Mouse (Mus musculus): ENCODE results near the gene S100a2.

The S100a2 gene

DNA sequence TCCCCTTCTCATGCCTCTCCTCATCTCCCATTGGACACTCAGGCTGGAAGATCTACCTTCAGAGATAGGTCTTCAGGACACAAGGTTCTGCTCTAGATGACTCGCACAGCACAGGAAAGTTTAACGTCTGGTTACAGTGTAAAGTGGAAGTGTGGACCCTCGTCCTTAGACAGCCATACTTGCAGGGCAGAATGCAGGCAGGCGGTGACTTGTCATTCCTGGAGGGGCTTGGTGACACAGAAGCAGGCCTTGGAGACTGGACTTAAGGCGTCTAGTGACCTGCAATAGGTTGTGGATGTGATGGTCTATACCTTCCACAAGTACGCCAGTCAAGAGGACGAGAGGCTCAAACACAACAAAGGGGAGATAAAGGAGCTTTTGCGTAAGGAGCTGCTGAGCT, at the start of gene S100a2:
Gene S100a2 (plus strand): TSS at position 301 of the 400 bp plus-strand sequence.
- no peak for DNase-seq

DNA sequence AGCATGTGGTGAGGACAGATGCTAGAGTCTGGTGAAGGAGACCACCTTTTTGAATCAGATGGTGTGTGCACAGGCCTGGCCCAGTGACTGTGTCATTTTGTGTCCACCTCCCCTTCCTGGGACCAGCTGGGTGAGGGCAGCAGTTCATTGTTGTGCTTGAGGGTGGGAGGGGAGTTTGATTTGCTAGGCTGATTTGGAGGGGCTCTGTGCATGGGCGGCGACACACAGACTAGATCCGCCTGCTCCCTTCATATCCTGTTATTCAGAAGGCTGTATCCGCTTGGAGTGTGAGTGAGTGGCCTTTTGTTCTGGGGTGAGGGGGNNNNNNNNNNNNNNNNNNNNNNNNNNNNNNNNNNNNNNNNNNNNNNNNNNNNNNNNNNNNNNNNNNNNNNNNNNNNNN, 49.1 kb upstream of the S100a2 start:
- peak; percentile 98 for DNase-seq

DNA sequence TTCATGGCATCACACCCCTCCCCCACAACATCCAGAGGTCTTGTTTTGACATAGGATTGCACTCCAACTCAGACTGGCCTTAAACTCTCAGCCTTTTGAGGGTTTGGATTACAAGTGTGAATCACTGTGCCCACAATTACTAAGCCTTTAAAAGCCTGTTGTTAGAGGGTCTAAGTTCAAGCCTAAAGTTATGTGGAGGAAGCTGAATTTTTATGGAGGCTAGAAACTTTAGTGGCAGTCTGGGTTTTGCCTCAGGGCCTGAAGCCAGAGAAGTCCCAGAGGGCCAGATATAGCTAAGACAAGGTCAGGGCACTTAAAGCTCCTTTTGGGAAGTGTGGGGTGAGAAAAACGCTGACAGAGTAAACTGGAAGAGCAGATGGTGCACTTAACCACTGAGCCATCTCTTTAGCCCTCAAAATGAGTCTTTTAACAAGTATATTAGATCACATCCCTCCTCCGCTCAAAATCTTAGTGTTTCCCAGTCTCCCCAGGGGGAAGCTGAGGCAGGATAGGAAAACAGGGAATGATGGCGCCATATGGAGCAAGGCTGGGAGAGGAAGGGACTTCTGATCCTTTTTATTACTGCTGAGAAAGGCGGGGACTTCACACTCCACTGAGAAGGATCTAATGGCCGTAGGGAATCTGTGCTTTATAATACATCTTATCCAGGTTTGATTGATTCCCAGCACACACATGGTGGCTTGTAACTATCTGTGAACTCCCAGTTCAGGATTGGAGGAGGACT, 40.2 kb upstream of the S100a2 start:
- DNase-seq, result peak; percentile 88

DNA sequence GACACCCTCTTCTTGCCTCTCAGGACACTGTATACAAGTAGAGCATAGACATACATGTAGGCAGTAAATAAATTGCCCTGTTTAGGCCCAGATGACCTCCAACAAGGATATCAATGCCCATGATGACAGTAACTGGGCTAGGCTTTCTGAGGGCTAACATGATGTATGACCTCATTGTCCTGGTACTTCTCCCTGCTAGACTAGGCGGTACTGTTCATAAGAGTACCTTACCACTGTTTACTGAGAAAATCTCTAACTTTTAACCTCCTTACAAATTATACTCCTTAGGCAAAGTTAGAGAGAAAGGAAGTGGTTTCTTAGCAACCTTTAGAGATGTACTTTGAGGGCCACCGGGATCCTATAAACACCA, 39.6 kb upstream of the S100a2 start:
- peak; percentile 8 for DNase-seq

DNA sequence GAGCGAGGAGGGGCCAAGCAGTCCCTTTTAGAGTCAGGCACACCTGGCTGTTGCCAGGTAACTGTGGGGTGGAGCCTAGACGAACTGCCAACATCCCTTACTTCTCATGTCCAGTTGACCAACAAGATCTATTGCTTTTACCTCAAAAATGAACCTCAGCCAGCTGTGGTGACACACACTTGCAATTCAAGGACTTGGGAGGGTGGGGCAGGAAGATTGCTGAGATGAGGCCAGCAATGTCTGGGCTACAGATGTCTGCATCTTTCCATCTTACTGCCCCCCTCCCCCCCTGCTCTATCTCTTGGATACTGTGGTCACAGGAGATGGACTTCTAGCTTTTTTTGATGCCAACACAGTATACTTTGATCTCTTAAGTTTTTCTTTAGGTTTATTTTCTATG, 37.8 kb upstream of the S100a2 start:
- DNase-seq, result peak; percentile 60

DNA sequence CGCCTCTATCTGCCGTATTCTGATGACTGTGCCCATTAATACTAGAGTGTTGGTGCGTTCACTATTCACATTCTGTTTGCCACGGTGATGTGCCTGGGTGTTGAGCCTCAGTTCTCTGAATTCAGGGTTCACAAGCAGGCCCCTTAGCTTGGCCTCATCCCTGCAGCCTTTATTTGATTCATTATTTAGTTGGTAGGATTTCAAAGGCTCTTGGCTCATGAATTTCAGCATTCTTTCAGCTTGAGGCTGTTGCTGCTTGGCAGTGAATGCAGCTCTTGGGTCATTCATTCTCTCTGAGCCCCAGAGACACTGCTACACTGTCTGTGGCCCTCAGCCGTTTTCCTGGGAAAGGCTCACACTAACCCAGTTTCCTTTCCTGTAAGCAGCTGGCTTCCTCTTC, 34.1 kb upstream of the S100a2 start:
- peak; percentile 92 for DNase-seq

DNA sequence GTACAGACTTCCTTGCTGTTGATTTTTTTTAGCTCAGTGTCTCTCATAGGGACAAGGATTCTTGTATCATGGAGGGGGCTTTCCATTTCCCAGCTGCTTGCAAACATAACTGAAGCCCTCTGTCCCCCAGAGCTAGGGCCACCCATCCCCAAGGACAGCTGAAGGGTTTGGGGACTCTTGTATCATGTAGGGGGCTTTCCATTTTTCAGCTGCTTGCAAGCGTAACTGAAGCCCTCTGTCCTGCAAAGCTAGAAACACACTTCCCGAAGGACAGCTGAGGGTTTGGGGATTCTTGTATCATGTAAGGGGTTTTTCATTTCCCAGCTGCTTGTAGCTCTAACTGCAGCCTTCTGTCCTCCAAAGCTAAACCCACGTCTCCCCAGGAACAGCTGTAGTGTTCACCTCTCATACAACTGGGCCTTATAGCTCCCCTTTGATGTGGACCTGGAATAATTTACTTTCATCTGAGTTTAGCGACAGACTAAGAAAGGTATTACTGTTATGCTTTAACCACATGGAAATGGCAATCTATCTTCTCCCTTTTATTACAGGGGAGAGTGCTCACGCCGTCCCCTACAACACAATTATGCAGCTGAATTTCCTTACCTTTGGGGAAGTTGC, 29.9 kb upstream of the S100a2 start, which contains the start of gene S100a3:
Gene S100a3 (plus strand): TSS at position 571 of the 621 bp plus-strand sequence.
- peak; percentile 27 for DNase-seq

DNA sequence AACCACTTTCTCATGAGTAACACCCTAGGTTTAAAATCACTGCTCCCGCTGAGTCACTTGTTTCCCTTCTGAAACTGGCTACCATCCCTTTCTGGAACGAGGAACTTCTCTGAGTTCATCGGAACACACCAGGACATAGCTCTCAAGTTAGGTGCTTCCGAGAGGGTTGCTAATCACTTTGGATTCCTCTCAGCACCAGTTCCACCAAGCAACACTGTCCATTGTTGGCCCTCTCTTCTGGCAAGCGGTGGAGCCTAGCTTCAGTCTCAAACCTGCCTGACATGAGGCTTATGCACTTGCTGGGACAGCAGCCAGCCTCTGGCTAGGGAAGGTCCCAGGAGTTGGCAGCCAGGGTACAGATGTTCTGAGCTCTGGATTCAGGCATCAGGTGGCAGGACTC, 15.4 kb upstream of the S100a2 start:
- DNase-seq, result peak; percentile 96

DNA sequence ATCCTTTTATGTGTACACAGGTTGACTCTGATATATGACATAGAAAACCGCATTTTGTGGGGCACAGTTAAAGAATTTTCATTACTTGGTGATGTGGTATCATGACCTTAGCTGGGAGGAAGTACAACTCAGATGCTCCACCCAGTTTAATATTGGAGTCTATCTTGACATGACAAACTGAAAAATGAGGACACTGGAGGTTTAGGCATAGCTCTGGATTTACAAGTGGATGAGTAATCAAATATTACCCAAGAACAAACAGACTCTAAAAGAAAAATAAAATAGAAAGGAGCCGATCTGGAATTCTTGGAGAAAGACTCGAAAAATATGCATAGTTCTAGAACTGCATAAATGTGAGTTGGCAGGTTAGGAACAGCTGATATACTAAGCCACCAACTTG, 14.7 kb upstream of the S100a2 start:
- DNase-seq, result no peak

DNA sequence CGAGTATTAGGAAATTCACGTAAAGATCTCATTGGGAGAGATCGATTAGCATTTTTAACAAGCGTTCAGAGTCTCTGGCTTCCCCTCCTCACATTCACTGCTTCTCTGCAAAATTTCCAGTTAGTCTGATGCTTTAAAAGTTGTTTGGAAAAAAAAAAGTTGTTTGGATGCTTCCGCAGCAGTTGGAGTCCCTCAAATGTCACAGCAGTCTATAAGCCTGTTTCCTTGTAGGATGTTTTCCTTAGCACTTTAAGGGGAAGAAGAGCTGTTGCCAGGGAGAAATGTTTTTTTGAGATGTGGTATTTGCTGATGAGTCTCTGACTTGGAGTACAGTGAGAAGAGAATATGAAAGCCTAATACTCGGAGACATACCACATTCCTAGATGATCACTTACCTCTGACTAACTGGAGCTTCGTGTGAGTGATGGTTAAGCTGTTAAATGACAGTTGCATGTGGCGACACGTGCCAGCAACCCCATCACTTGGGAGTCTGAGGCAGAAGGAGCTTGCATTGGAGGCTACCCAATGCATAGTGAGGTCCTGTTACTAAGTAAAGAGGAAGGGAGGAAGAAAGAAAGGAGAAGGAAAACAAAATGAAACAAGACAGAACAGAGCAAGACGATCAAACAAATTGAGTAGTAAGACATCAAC, 13.6 kb upstream of the S100a2 start:
- peak; percentile 68 for DNase-seq

DNA sequence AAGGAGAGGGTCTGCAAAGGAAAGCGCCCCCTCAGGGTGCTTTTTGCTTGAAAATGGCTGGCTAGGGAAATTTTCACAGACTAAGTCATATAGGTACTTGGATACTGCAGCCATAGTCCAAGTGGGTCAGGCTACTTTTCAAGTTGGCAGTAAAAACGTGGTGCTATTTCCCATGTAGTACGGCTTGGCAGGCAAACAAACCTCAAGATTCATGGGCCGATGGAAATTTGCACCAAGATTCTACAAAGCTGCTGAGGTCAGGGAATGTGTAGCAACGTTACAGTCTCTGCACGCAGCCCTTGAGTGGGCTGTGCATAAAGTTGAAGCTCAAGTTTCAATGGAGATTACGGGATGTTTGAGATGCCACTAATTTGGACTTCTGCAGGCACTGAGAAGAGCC, 10.6 kb upstream of the S100a2 start:
- DNase-seq, result peak; percentile 76

DNA sequence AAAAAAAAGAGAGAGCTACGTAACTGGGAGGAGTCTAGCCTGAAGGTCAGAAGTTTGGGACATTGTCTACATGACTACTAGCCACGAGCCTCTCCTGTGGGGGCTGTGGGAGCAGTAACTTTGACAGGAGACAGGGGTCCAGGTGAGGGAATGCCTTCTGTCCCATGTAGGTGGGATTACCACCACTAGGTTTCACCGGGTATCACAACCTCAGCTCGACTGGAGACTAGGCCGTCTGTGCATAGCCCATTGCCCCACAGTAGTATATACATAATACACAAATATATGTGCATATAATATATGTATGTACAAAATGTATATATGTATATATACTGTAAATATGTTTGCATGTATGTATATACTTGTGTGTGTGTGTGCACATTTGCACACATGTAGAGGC, 8.9 kb upstream of the S100a2 start:
- peak; percentile 55 for DNase-seq

DNA sequence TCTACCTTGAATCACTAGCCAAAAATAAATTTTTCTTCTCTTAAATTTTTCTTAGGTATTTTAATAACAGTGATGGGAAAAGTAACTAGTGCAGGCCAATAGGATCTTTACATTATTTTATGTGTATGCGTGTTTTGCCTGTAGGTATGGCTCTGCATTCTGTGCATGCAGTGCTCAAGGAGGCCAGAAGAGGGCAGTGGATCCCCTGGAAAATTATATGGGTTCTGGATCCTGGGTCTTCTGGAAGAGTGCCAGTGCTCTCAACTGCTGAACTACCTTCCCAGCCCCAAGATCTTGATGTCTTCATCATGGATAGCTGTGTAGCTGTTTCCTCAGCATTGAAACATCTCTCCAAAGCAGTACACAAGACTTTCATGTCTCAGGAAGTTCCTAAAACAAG, 7.9 kb upstream of the S100a2 start:
- peak; percentile 73 for DNase-seq

DNA sequence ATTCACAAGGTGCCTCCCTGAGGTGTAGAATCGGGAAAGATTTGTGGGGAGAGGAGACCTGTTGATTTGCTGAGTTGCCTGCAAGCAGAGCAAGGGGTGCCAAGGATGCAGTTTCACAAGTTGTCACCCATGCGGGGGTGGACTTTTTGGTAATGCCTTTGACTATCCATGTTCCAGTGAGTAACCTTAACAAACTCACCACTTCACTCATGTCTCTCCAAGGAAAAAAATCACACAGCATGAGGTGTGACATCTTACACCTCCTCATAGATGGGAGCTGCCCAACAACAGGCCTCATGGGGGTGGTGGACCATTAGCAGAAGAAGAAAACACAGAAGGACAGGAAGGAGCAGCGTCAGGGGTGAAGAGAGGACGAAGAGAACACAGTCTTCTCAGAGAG, 7.5 kb upstream of the S100a2 start:
- DNase-seq, result peak; percentile 79

DNA sequence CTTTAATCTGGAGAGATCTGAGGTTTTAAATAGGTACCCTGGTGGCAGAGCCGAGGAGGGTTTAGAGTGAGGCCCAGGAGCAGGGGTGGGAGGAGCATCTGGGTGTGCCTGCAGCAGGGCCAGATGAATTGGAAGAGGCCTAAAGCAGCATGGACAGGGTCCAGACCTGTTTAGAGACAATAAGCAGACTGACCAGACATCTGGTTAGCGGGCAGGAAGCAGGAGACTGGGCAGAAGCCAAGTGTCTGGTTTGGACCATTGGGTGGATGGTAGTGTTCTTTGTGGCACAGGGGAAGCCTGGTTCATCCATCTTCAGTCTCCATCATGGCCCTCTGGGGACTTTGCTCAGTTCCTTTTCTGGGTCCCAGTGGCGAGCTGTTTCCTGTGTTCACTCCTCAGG, 6.2 kb upstream of the S100a2 start:
- peak; percentile 98 for DNase-seq

DNA sequence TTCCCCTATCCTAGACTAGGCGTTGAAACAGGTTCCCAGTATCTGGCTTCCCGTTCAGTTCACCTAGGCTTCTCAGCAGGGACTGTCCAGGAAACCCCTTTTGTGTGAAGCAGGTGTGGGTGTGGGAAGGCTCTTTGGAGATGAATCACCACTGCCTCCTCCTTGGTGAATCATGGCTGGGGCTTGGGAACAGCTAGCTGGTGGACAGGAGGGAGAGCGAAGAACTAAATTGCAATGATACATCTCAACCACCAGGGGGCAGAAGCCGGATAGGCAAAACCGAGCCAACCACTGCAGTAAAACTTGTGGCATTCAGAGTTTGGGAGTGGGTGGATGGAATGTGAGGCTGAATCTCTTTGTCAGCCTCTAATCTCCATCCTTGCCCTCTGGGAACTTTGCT, 4.5 kb upstream of the S100a2 start:
- DNase-seq, result peak; percentile 94

DNA sequence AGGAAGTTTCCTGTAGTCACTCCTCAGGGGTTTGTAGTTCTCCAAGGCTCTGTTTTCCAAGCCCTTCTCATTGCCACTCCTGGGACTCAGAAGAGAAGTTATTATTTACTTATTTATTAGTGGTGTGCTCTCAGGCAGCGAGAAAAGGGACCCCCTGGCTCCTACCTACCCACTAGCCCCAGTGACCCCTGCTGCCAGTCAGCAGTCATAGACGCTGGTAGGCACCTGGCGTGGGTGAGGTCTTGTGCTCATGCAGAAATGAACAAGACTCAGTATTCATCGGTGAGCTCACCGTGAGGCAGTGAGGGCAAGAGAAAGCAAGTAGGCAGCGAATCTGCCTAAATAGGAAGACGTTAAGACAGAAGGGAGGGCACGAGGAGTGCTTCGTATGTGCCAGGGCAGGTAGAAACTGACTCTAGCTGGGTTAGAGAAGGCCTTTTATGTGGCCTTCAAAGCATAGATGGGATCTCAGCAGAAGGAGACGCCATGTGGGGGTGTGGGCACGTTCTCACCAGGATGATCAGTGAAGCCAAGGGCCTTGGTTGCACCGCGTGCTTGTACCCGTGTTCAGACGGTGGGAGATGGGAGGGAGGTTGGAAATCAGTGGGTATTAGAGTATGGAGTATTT, 3.9 kb upstream of the S100a2 start:
- peak; percentile 92 for DNase-seq

DNA sequence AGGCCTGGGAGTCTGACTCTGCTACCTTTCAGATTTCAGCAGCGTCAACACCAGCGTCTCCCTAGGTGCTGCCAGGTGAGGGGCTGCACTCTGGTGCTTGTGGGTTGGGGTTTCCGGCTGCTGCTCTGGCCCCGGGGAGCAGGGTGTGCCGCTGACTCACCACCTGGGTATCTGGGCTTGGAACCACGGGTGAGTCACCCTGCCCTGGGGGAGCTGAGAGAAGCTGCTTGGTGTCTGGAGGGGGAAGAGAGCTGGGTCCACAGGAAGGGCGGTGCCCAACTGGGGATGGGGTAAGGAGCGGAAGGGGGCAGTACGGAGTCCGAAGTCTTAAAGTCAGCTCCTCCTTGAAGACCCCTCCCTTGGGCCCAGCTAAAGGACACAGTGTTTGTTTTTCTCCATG, 3.1 kb upstream of the S100a2 start:
- DNase-seq, result peak; percentile 99

DNA sequence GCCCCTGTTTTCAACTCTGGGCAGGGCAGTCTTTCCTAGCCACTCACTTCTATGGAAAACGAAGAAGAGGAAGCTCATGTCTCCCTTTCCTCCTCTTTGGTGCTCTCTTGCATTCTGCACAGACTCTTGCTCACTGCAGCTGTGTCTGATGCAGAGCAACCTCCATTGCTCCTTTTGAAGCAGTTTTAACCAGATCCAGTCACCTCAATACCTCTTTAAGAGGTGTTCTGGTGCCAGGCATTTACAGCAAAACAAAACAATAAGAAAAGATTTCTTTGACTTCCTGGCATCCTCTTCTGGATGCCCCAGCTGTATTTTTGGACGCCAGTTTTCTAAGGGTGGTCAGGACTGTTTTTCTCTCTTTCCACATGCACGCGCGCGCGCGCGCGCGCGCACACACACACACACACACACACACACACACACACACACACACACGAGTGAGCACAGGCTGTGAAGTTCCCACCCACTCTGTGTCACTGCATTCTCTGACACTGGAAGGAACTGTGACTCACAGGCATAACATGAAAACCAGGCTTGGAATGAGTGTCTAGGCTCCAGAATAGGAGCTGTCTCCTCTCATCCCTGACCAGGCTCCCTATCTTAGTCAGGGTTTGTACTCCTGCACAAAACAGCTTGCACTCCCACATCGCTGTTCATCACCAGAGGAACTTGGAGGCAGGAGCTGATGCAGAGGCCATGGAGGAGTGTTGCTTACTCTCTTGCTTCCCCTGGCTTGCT, 2.5 kb upstream of the S100a2 start:
- DNase-seq, result peak; percentile 95

DNA sequence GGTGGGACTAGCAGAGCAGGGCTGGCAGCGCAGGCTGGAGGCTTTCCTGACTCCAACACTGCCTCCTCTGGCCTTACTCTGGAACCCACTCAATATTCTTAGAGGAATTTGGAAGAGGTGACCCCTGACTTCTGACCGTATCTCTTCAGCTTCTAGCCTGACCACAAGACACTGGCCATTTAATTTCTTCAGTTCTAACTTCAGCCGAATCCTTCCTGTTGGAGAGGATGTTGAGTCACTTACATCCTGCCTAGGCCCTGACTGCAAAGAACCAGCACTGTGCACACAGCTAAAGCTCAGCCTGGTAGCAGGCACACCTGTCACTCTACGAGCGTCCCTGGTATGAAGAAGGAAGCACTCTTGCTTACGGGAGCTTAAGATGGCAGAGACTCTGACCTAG, 657 bp upstream of the S100a2 start:
- DNase-seq, result no peak

DNA sequence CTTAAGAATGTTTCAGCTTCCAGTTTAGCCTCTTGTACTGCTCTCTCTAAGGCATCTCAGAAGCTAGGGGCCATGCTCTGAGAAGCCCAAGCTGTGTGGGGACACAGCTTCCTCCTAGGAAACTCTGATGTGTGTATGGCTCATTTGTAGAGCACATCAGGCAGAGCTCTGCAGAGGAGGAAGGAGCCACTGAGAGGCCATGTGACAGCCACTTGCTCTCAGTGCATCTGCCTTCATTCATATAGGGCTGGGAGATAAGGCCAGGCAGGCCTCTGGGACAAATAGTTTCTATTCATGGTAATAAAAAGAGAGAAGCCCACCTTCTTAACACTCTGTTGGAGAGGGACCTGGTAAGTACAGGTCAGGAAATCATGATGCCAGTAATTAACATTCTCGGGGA, 4.4 kb downstream of the S100a2 start:
- DNase-seq, result peak; percentile 84

DNA sequence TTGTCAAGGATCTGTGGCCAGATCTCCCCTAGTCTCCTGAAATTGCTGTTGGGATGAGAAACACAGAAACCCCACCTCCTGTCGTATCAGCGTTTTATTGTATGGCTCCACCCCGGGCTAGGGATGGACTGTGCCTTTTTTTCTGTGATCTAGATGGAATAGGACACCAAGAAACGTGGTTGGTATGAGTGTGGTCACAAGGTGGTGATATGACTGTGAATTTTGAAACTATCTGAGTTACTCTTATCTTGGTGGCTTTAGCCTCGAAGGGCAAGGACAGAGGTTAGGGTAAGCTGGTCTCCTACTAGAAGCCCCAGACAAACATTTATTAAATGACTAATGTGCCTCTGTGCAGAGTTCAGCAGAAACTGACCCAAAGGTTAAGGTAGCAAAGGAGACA, 5.5 kb downstream of the S100a2 start:
- no peak for DNase-seq

DNA sequence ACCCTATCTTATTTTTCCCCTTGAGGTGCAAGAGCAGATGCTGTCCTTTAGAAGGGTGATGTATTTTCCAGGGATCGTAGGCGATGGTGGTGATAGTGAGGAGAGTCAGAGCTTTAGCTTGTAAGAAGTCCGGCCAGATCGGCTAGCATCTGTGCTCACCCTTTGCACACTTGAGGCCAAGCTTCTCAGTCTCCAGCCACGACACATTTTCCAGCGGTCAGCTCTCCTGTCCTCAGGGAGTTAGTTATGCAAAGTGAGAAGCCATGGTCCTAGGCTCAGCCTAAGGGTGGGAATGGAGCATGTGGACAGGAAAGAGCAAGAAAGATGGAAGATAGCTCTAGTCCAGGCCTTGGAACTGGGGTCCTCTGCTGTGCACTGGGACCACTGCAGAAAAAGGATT, 6.8 kb downstream of the S100a2 start:
- peak; percentile 94 for DNase-seq
